Mouse (Mus musculus) kidney, postnatal 0 days (tissue): Measurements from ENCODE around the gene Glrp1. TPM values are rescaled to one million over a fixed set of nuclear protein-coding genes. Genes with fewer than 3 reads are reported as not detected.

ENCODE experiments used
- ATAC-seq: fragments of 200-750 bp; cut with Nextera tagmentation; replicated peaks from 2 replicates; pipeline ENCODE4 v1.8.0; 2017; ENCODE audit warnings: low read depth, moderate number of reproducible peaks, moderate TSS enrichment, moderate library complexity; ENCODE audit not compliant: low FRiP score
- DNase-seq: peaks from one replicate; pipeline ENCODE4 v3.0.0-alpha.2; 2016; ENCODE audit warnings: low spot score
- H3K27ac ChIP-seq: fragments of 300-500 bp; sonication (generic); 2 replicates; pipeline ENCODE4 v1.5.1; 2014; ENCODE audit warnings: mild to moderate bottlenecking
- H3K27me3 ChIP-seq: fragments of 300-500 bp; sonication (generic); 2 replicates; pipeline ENCODE4 v1.6.1; 2014; ENCODE audit warnings: low read length, mixed read lengths; ENCODE audit not compliant: insufficient read depth
- H3K36me3 ChIP-seq: fragments of 300-500 bp; sonication (generic); 2 replicates; pipeline ENCODE4 v1.6.1; 2014; ENCODE audit warnings: low read length, mixed read lengths; ENCODE audit not compliant: insufficient read depth
- H3K4me1 ChIP-seq: fragments of 300-500 bp; sonication (generic); replicated peaks from 2 replicates; pipeline ENCODE4 v1.6.1; 2014; ENCODE audit warnings: antibody characterized with exemption, low read length, mixed read lengths; ENCODE audit not compliant: insufficient read depth
- H3K4me2 ChIP-seq: fragments of 300-500 bp; sonication (generic); 2 replicates; pipeline ENCODE4 v1.6.1; 2014; ENCODE audit warnings: mild to moderate bottlenecking, low read length, moderate library complexity, mixed read lengths
- H3K4me3 ChIP-seq: fragments of 300-500 bp; sonication (generic); replicated peaks from 2 replicates; pipeline ENCODE4 v1.5.1; 2014; ENCODE audit warnings: low read depth, low read length
- H3K9ac ChIP-seq: fragments of 300-500 bp; sonication (generic); 2 replicates; pipeline ENCODE4 v1.6.1; 2014; ENCODE audit warnings: low read depth, low read length
- H3K9me3 ChIP-seq: fragments of 300-500 bp; sonication (generic); replicated peaks from 2 replicates; pipeline ENCODE4 v1.6.1; 2016; ENCODE audit warnings: low read length, inconsistent platforms, mixed read lengths
- CTCF ChIP-seq: IDR thresholded peaks from 2 replicates; pipeline ENCODE4 v1.5.1; 2016; ENCODE audit warnings: antibody characterized with exemption, low read depth, mild to moderate bottlenecking, moderate library complexity
- WGBS: fragments of 180-500 bp; shearing (Covaris S2); extraction: QIAGEN DNeasy Blood & Tissue Kit; methylation state at CpG from one replicate; pipeline ENCODE4 v1.1.7; 2014; 5-methylcytosine and 5-hydroxymethylcytosine counted together
- polyA plus RNA-seq: library from polyadenylated mRNA; unstranded; fragments of >200 nt; fragmentation: Nextera tagmentation; extraction: Ambion mirVana; gene quantifications from 2 replicates; pipeline ENCODE4 v1.2.1, GENCODE M21; 2015

Gene Glrp1
- polyA plus RNA-seq, 1 experiment from 2014 or later, result 0.09 TPM

GRCm38 (mm10) chr1:88504531-88504945 is 5.3 kb downstream of the Glrp1 start:
- ATAC-seq, result no peak
- H3K9ac ChIP-seq, result no peak overlapping the region
- no peak for TF ChIP-seq CTCF
- no peak overlapping the region for H3K27ac ChIP-seq
- no peaks in the 10 kb centered on the region for H3K27me3 ChIP-seq
- no peaks in the 10 kb centered on the region for H3K9me3 ChIP-seq
- no peak overlapping the region for H3K4me2 ChIP-seq
- H3K4me1 ChIP-seq, result 0 out of 2 replicates have a peak, but pooled peaks cover 3% of the 10 kb centered on the region
- DNase-seq, result no peak
- no peaks in the 10 kb centered on the region for H3K36me3 ChIP-seq
- no peak overlapping the region for H3K4me3 ChIP-seq
- WGBS, result 23% methylated on average over 7 of the region's 7 CpGs

GRCm38 (mm10) chr1:88502822-88503221 is 7.0 kb downstream of the Glrp1 start:
- H3K4me1 ChIP-seq, result 0 out of 2 replicates have a peak, but pooled peaks cover 3% of the 10 kb centered on the region
- no peaks in the 10 kb centered on the region for H3K27me3 ChIP-seq
- ATAC-seq (no peak), DNase-seq (no peak)
- no peak for TF ChIP-seq CTCF
- H3K9ac ChIP-seq, result no peak overlapping the region
- no peaks in the 10 kb centered on the region for H3K9me3 ChIP-seq
- H3K4me3 ChIP-seq, result no peak overlapping the region
- no peaks in the 10 kb centered on the region for H3K36me3 ChIP-seq
- H3K4me2 ChIP-seq, result no peak overlapping the region
- H3K27ac ChIP-seq, result no peak overlapping the region
- WGBS, result 80% methylated on average over 1 of the region's 1 CpGs

- H3K4me1 ChIP-seq, result no peaks in the 10 kb centered on the region
- ATAC-seq (no peak), DNase-seq (no peak)
- no peak overlapping the region for H3K27ac ChIP-seq
- no peak overlapping the region for H3K9ac ChIP-seq
- WGBS, result 76% methylated on average over 11 of the region's 11 CpGs
- no peak overlapping the region for H3K4me2 ChIP-seq
- H3K4me3 ChIP-seq, result no peak overlapping the region
- TF ChIP-seq CTCF, result no peak
- H3K36me3 ChIP-seq, result no peaks in the 10 kb centered on the region
- no peaks in the 10 kb centered on the region for H3K27me3 ChIP-seq
- no peaks in the 10 kb centered on the region for H3K9me3 ChIP-seq
Measured at GRCm38 (mm10) chr1:88499230-88499737, 10.6 kb downstream of the Glrp1 start.

- Histone ChIP-seq H3K27me3 (no peaks in the 10 kb centered on the region), H3K9ac (no peak overlapping the region), H3K9me3 (no peaks in the 10 kb centered on the region), H3K4me3 (no peak overlapping the region), H3K4me2 (no peak overlapping the region), H3K4me1 (no peaks in the 10 kb centered on the region), H3K36me3 (no peaks in the 10 kb centered on the region), H3K27ac (no peak overlapping the region)
- TF ChIP-seq CTCF, result no peak
- 69% methylated on average over 3 of the region's 3 CpGs for WGBS
- DNase-seq (no peak), ATAC-seq (no peak)
Measured at GRCm38 (mm10) chr1:88497407-88497806, 12.5 kb downstream of the Glrp1 start.

GRCm38 (mm10) chr1:88492415-88492814 is 17.5 kb downstream of the Glrp1 start:
- DNase-seq (no peak), ATAC-seq (no peak)
- Histone ChIP-seq H3K4me1 (no peaks in the 10 kb centered on the region), H3K9me3 (no peaks in the 10 kb centered on the region), H3K27ac (no peak overlapping the region), H3K4me3 (no peak overlapping the region), H3K36me3 (no peaks in the 10 kb centered on the region), H3K4me2 (no peak overlapping the region), H3K27me3 (no peaks in the 10 kb centered on the region), H3K9ac (no peak overlapping the region)
- TF ChIP-seq CTCF, result no peak
- WGBS, result 81% methylated on average over 3 of the region's 3 CpGs

- no peak overlapping the region for H3K4me2 ChIP-seq
- WGBS, result 52% methylated on average over 17 of the region's 17 CpGs
- H3K27me3 ChIP-seq, result no peaks in the 10 kb centered on the region
- H3K36me3 ChIP-seq, result no peaks in the 10 kb centered on the region
- no peak overlapping the region for H3K27ac ChIP-seq
- no peak overlapping the region for H3K4me3 ChIP-seq
- ATAC-seq, result no peak
- no peaks in the 10 kb centered on the region for H3K4me1 ChIP-seq
- H3K9ac ChIP-seq, result no peak overlapping the region
- DNase-seq, result no peak
- TF ChIP-seq CTCF, result no peak
- H3K9me3 ChIP-seq, result no peaks in the 10 kb centered on the region
Measured at GRCm38 (mm10) chr1:88491617-88492378, 18.1 kb downstream of the Glrp1 start.

GRCm38 (mm10) chr1:88490164-88490563 is 19.7 kb downstream of the Glrp1 start:
- no peak for TF ChIP-seq CTCF
- H3K36me3 ChIP-seq, result no peaks in the 10 kb centered on the region
- no peak for ATAC-seq
- H3K27ac ChIP-seq, result no peak overlapping the region
- DNase-seq, result no peak
- H3K9me3 ChIP-seq, result no peaks in the 10 kb centered on the region
- no peak overlapping the region for H3K4me2 ChIP-seq
- H3K27me3 ChIP-seq, result no peaks in the 10 kb centered on the region
- no peaks in the 10 kb centered on the region for H3K4me1 ChIP-seq
- no peak overlapping the region for H3K4me3 ChIP-seq
- H3K9ac ChIP-seq, result no peak overlapping the region
- WGBS, result 89% methylated on average over 10 of the region's 10 CpGs
